Mouse (Mus musculus): ENCODE results near the gene Chd4. TPM values are rescaled to one million over a fixed set of nuclear protein-coding genes. Genes with fewer than 3 reads are reported as not detected.
A peak's percentile ranks its signal among the peaks of the same experiment; 100 is the strongest.
"Not testable (repeated sequence)": the region's sequence is repeated elsewhere in the genome, so short reads cannot be mapped to it uniquely, and the experiment has no call there.

Chd4 gene
- 83.3 and 91.2 TPM in 2 replicates for polyA plus RNA-seq (2015; fragmentation: Nextera tagmentation; extraction: Ambion mirVana)

DNA sequence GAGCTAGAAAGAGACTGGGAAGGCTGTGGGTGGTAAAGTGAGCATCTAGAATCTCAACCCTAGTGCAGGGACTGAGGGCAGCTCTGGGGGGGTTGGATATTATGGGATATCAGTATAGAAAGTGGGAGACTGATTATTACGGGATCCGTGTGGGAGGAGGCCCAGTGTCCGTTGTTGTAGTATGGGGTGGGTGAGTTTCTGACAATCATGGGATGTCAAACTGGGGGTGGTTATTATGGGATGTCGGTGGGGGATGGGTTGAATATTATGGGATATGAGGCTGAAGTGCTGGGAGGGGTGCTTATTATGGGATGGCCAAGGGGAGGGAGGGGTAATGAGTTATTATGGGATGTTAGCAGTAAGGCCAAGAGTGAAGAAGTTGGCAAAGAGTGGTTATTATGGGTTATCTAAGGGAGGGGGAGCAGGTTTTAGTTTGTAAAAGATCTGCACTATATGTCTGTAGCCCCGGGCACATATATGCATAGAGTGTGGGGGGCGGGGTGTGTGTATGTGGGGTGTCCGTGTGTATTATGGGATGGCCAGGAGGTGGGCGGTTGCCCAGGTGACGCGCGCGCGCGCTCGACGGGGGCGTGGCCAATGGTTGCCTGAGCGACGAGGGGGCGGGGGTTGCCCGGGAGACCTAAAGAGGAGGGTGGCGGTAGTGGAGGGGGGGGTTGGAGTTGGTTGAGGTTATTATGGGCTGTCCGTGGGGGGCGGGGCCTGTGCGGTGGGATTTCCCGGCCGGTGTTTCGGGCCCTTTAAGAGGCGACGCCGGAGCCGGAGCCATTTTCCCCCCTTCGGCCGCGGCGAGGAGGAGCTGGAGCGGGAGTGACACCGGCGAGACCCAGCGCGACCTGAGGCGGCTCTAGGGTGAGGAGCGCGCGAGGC is at the start of gene Chd4:
Gene Chd4 (plus strand): TSS at position 591 of the 888 bp plus-strand sequence.
- 3% methylated on average over 29 of the region's 45 CpGs for WGBS
- Histone ChIP-seq H3K27ac (peak within 1 kb of the TSS; percentile 94), H3K4me3 (peak within 1 kb of the TSS; percentile 96), H3K9me3 (no peaks in the 10 kb centered on the region), H3K4me1 (peaks cover 32% of the 10 kb centered on the region), H3K9ac (peak within 1 kb of the TSS; percentile 93), H3K4me2 (peak within 1 kb of the TSS; percentile 93), H3K27me3 (no peaks in the 10 kb centered on the region), H3K36me3 (peaks cover 27% of the 10 kb centered on the region)
- peak; percentile 74 for ATAC-seq (ENCODE audit: insufficient number of reproducible peaks, insufficient read depth, low FRiP score, low TSS enrichment, low read depth)

DNA sequence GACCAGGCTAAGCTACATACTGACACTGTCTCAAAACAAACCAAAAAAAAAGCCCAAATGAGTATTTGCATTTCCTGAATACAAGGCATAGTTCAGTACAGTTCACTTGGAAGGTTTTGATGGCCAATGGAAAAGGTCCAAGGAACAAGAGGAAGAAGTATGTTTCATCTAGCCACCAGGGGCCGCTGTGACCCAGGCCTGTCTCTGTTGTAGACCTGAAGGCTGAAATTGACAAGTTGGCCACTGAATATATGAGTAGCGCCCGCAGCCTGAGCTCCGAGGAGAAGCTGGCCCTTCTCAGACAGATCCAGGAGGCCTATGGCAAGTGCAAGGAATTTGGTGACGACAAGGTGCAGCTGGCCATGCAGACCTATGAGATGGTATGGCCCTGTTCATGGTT is 49.1 kb upstream of the Chd4 start:
- Histone ChIP-seq H3K27ac (no peak overlapping the region), H3K4me2 (no peak overlapping the region), H3K27me3 (no peaks in the 10 kb centered on the region), H3K9me3 (no peaks in the 10 kb centered on the region), H3K36me3 (peaks cover 81% of the 10 kb centered on the region), H3K4me3 (no peak overlapping the region), H3K9ac (no peak overlapping the region), H3K4me1 (no peaks in the 10 kb centered on the region)
- WGBS, result 39% methylated on average over 5 of the region's 5 CpGs
- ATAC-seq (ENCODE audit: insufficient number of reproducible peaks, insufficient read depth, low FRiP score, low TSS enrichment, low read depth), result no peak; the same call in 1 of the 2 replicates

DNA sequence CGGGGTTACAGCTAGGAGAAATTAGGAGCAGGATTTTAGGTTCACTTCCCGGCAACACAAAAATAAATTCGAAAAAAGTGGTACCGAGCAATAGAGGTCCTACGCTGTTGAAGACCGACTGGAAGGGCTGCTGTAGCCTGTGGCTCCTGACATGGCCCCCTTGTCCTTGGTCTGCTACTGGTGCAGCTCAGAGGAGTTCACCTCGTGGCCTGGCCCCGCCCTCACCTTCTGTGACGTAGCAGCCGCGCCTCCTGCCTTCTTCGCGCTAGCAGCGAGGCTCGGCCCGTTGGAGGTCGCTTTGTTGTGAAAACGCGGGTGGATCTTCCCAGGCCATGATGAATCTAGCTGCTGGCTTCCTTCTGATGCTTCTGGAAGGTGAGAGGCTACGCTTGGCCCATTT is 46.1 kb upstream of the Chd4 start, which contains the start of gene Acrbp:
Gene Acrbp (plus strand): TSS at position 12 of the 400 bp plus-strand sequence.
- Histone ChIP-seq H3K36me3 (peaks cover 95% of the 10 kb centered on the region), H3K27me3 (no peaks in the 10 kb centered on the region), H3K4me3 (no peak within 1 kb of the TSS), H3K4me2 (no peak within 1 kb of the TSS), H3K9me3 (no peaks in the 10 kb centered on the region), H3K4me1 (no peaks in the 10 kb centered on the region), H3K9ac (no peak within 1 kb of the TSS), H3K27ac (no peak within 1 kb of the TSS)
- ATAC-seq (ENCODE audit: insufficient number of reproducible peaks, insufficient read depth, low FRiP score, low TSS enrichment, low read depth), result no peak
- WGBS, result 33% methylated on average over 20 of the region's 20 CpGs

DNA sequence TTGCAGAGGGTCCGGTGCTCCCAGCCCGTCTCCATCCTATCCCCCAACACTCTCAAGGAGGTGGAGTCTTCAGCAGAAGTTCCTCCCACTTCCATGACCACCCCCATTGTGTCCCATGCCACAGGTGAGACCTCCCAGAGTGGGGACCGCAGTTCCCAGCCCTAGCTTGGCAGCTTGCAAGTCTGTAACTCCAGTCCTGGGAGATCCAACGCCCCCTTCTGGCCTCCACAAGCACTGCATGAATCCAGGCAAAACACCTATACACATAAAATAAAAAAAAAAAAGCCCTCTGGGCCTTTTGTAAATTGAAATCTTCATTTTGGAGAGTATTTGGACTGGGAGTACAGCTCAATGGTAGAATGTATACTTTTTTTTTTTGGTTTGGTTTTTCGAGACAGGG is 44.5 kb upstream of the Chd4 start:
- no peak overlapping the region for H3K4me2 ChIP-seq
- 62% methylated on average over 5 of the region's 5 CpGs for WGBS
- no peaks in the 10 kb centered on the region for H3K27me3 ChIP-seq
- H3K4me1 ChIP-seq, result no peaks in the 10 kb centered on the region
- H3K27ac ChIP-seq, result no peak overlapping the region
- H3K4me3 ChIP-seq, result no peak overlapping the region
- no peaks in the 10 kb centered on the region for H3K9me3 ChIP-seq
- no peak overlapping the region for H3K9ac ChIP-seq
- peaks cover 92% of the 10 kb centered on the region for H3K36me3 ChIP-seq
- no peak for ATAC-seq (ENCODE audit: insufficient number of reproducible peaks, insufficient read depth, low FRiP score, low TSS enrichment, low read depth)

DNA sequence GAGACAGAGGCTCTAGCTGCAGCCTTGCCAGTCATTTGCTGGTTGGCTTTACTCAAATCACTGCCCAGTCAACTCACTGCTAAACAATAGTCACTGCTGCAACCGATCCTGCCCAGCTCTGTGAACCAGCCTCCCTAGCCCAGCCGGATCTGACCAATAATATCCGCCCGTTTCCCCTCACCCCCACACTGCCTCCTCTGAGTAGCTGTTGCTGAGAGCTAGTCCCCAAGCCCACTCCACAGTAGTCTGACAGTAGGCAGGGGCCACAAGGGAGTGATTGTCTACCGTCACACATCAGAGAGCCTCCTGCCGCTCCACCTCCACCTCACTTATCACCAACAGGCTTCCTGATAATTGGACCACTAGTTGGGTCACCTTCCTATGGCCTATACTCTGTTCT is 34.3 kb upstream of the Chd4 start:
- H3K9me3 ChIP-seq, result no peaks in the 10 kb centered on the region

DNA sequence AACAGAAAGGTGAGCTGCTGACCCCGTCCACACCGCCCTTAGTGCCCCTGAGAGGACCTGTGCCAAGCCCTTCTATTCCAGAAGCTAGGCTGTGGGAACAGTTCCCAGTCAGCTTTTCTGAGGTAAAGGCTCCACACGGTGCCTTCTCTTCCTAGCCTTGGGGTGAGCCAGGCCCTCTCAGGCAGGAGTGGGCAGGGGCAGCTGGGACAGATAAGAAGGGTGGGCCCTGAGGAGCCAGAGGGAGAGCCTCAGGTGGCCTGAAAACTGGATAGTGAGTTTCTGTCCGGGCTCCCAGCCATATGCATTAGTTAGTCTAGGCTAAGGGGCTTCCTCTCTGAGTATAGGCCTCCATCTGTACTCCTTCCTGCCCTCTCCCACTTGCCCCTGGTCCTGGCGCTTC is 33.3 kb upstream of the Chd4 start:
- peaks cover 2% of the 10 kb centered on the region; the same call in 1 of the 2 replicates for H3K36me3 ChIP-seq
- H3K4me2 ChIP-seq, result no peak overlapping the region
- WGBS, result 83% methylated on average over 5 of the region's 5 CpGs
- no peaks in the 10 kb centered on the region for H3K27me3 ChIP-seq
- H3K4me3 ChIP-seq, result no peak overlapping the region
- H3K27ac ChIP-seq, result no peak overlapping the region
- H3K4me1 ChIP-seq, result peaks cover 11% of the 10 kb centered on the region
- no peaks in the 10 kb centered on the region for H3K9me3 ChIP-seq
- no peak for ATAC-seq (ENCODE audit: insufficient number of reproducible peaks, insufficient read depth, low FRiP score, low TSS enrichment, low read depth)
- H3K9ac ChIP-seq, result no peak overlapping the region

More for the DNA sequence above, 34.3 kb upstream of the Chd4 start:
- Histone ChIP-seq H3K27ac (no peak overlapping the region), H3K4me1 (peaks cover 11% of the 10 kb centered on the region), H3K9ac (0 out of 2 replicates have a peak overlapping the region, but pooled peaks have one; percentile 27), H3K36me3 (peaks cover 3% of the 10 kb centered on the region; the same call in 1 of the 2 replicates), H3K4me3 (no peak overlapping the region; the same call in 1 of the 2 replicates), H3K4me2 (no peak overlapping the region), H3K27me3 (no peaks in the 10 kb centered on the region)
- ATAC-seq (ENCODE audit: insufficient number of reproducible peaks, insufficient read depth, low FRiP score, low TSS enrichment, low read depth), result no peak
- 32% methylated on average over 6 of the region's 6 CpGs for WGBS

DNA sequence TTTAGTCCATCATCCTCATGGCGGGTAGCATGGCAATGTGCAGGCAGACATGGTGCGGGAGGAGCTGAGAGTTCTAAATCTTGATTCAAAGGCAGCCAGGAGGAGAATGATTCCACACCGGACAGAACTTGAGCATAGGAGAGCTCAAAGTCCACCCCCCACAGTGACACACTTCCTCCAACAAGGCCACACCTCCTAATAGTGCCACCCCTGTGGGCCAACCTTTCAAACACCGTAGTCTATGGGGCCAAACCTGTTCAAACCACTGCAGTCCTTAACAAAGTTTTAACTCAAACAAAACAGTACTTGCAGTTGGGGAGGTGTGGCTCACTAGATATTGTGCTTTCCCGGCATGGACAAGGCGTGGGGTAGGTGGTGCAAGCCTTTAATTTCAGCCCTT is 31.9 kb upstream of the Chd4 start:
- no peaks in the 10 kb centered on the region for H3K27me3 ChIP-seq
- no peak overlapping the region for H3K4me2 ChIP-seq
- H3K4me3 ChIP-seq, result no peak overlapping the region
- H3K9ac ChIP-seq, result no peak overlapping the region
- whole genome bisulfite sequencing, result 84% methylated on average over 6 of the region's 6 CpGs
- ATAC-seq (ENCODE audit: insufficient number of reproducible peaks, insufficient read depth, low FRiP score, low TSS enrichment, low read depth), result no peak
- H3K27ac ChIP-seq, result no peak overlapping the region
- peaks cover 11% of the 10 kb centered on the region for H3K4me1 ChIP-seq
- H3K9me3 ChIP-seq, result no peaks in the 10 kb centered on the region
- no peaks in the 10 kb centered on the region for H3K36me3 ChIP-seq

DNA sequence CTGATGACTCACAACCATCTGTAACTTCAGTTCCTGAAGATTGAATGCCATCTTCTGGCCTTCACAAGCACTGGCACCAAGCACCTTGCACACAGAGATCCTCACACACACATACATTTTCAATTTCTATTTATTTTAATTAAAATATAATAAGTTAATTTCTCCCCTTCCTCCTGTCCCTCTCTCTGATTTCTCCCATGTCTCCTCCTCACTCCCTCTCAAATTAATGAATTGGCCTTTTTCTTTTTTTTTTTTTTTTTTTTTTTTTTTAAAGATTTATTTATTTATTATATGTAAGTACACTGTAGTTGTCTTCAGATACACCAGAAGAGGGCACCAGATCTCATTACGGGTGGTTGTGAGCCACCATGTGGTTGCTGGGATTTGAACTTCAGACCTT is 30.6 kb upstream of the Chd4 start:
- not testable (repeated sequence) for ATAC-seq (ENCODE audit: insufficient number of reproducible peaks, insufficient read depth, low FRiP score, low TSS enrichment, low read depth); H3K9ac ChIP-seq; H3K4me3 ChIP-seq; H3K9me3 ChIP-seq; H3K4me2 ChIP-seq; H3K36me3 ChIP-seq; H3K27me3 ChIP-seq; H3K27ac ChIP-seq
- no CpG with 5 or more reads among the region's 1 CpGs for WGBS
- H3K4me1 ChIP-seq, result peaks cover 11% of the 10 kb centered on the region

DNA sequence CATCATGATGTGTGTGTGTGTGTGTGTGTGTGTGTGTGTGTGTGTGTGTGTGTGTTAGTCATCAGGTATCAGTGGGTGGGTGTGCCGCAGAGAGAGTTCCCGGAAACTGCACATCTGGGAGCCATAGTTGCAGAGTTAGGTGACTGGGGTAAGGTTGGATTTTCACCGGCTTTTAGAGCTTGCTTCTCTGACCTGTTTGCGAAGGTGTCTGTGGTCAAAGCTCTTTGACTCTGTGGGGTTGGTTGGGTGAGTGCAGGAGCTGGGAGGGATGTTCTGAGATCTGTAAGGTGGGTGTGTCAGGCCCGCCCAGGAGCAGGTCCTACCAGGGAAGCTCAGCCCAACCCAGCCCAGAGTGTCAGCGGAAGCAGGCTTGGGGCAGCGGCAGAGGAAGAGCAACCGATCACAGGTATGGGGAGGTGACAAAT is 28.2 kb upstream of the Chd4 start, which contains the start of gene Lpar5:
Gene Lpar5 (plus strand): TSS at position 350 of the 425 bp plus-strand sequence.
- Histone ChIP-seq H3K4me3 (no peak within 1 kb of the TSS), H3K27ac (no peak within 1 kb of the TSS), H3K27me3 (no peaks in the 10 kb centered on the region), H3K36me3 (no peaks in the 10 kb centered on the region), H3K9me3 (no peaks in the 10 kb centered on the region), H3K4me1 (peaks cover 18% of the 10 kb centered on the region), H3K4me2 (no peak within 1 kb of the TSS), H3K9ac (no peak within 1 kb of the TSS)
- no peak for ATAC-seq (ENCODE audit: insufficient number of reproducible peaks, insufficient read depth, low FRiP score, low TSS enrichment, low read depth)
- WGBS, result 48% methylated on average over 8 of the region's 8 CpGs

DNA sequence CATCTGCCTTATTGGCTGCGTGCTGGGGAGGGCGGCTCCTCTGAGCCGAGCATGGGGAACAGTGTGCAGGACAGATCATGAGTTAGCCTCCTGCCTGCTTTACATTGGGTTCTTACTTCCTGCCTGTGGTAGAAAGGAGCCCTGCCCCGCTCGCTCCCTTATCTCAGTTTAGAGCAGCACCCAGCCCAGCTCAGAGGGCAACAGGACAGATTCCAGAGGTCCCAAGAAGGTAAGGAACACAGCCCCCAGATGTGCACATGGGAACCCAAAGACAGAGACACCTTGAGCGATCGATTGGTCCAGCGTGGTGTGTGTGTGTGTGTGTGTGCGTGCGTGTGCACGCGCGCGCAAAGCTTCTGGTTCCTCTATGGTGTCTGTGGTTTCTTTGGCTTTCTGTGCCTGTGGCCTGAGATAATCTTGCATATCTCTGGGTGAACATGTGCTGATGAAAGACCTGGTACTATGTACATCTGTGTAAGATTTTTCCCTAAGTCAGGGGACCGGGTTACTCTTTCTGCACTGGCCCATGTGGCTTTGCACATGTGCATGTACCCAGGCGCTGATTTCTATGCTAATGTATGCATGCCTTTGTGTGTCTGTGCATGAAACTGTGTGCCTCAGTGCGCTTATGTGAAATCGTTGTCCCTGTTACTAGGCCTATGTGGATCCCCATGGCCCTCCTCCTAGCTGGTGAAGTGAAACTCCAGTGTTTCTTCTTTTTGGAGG is 24.4 kb upstream of the Chd4 start:
- Histone ChIP-seq H3K36me3 (no peaks in the 10 kb centered on the region), H3K27me3 (no peaks in the 10 kb centered on the region), H3K4me2 (no peak overlapping the region), H3K4me1 (peaks cover 19% of the 10 kb centered on the region), H3K4me3 (no peak overlapping the region), H3K9ac (0 out of 2 replicates have a peak overlapping the region, but pooled peaks have one; percentile 27), H3K27ac (peak overlapping the region; percentile 89), H3K9me3 (no peaks in the 10 kb centered on the region)
- WGBS, result 78% methylated on average over 18 of the region's 18 CpGs
- ATAC-seq (ENCODE audit: insufficient number of reproducible peaks, insufficient read depth, low FRiP score, low TSS enrichment, low read depth), result peak; percentile 39; the same call in 1 of the 2 replicates

DNA sequence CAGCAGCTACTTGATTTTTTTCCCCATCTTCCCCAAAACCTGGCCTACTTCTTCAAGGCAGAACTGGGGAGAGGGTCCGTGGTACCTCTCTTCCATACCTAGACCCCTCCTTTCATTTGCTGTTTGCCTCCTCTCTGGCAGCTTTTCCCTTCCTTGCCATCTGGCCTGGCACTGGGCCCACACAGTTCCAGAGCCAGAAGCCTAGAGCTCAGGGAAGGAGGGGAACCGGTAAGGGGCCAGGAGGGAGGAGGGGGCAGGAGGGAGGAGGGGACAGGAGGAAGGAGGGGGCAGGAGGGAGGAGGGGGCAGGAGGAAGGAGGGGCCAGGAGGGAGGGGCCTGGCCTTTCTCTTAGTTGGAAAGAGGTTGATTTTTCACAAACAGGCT is 23.9 kb upstream of the Chd4 start:
- peak; percentile 63; the same call in 1 of the 2 replicates for ATAC-seq (ENCODE audit: insufficient number of reproducible peaks, insufficient read depth, low FRiP score, low TSS enrichment, low read depth)
- H3K36me3 ChIP-seq, result no peaks in the 10 kb centered on the region
- 10% methylated on average over 2 of the region's 2 CpGs for WGBS
- no peaks in the 10 kb centered on the region for H3K9me3 ChIP-seq
- H3K4me1 ChIP-seq, result peaks cover 19% of the 10 kb centered on the region
- H3K27me3 ChIP-seq, result no peaks in the 10 kb centered on the region
- H3K4me2 ChIP-seq, result no peak overlapping the region
- no peak overlapping the region for H3K4me3 ChIP-seq
- H3K27ac ChIP-seq, result peak overlapping the region; percentile 89
- H3K9ac ChIP-seq, result no peak overlapping the region

Measured in embryonic facial prominence, embryonic 13.5 days (tissue).